Mouse (Mus musculus): ENCODE results near the gene Ccdc63. TPM values are rescaled to one million over a fixed set of nuclear protein-coding genes. Genes with fewer than 3 reads are reported as not detected.

Gene Ccdc63
- polyA plus RNA-seq (2014; fragmentation: Illumina TruSeq; extraction: RNeasy Lipid Tissue Mini Kit (QIAGEN cat#74804)), result not detected

DNA sequence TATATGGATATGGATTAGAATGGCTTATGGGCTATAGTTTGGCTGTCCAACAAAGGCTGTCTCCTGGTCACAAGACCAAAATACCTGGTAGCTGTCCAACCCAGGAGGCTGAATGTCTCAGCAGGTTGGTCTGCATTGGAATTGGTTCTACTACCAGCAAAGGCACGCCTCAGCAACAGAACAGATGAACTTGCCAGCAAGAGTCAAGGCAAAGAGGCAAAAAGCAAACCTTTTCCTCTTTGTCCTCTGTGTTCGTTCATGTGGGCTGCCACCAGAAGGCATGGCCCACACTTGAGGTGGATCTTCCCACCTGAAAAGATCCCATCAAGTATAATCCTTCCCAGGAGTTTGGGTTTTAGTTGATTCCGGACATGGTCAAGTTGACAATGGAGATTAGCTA, at the start of gene Ccdc63:
TSS of gene Ccdc63 (minus strand) at position 101 of the 400 bp plus-strand sequence.

DNA sequence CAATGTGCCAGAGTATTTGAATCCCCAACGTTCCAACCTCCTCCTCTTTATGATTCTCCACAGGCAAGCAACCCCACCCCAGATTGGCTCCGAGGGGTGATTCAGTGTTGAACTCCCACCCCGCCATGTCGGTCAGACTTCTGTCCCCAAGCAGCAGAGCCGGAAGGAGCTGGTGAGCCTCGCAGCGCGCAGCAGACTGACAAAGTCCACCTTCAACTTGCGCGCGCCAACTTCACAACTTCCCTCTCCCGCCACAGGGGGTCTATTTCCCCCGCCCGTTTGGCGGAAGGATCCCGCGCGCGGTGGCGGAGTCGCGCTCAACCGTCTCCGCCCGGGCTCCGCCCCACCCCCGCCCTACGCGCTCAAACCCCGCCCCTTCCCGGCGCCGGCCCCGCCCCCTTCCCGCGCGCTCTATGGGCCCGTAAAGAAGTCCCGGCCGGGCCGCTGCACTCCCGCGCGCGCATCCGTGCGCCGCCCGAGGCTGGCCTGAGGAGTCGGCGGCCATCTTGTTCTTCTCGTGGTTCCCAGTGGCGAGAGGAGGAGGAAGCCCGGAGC, 17.3 kb upstream of the Ccdc63 start, which contains the start of gene Ppp1cc:
TSS of gene Ppp1cc (plus strand) at position 452 of the 555 bp plus-strand sequence.

Other genes with a start within 250 kb of the Ccdc63 start
- gene Cux2, start 90.7 kb downstream of the Ccdc63 start, polyA plus RNA-seq (2014; fragmentation: Illumina TruSeq; extraction: RNeasy Lipid Tissue Mini Kit (QIAGEN cat#74804)), result 0.17 TPM
- gene Myl2, start 39.9 kb downstream of the Ccdc63 start, polyA plus RNA-seq (2014; fragmentation: Illumina TruSeq; extraction: RNeasy Lipid Tissue Mini Kit (QIAGEN cat#74804)), result not detected
- 470 TPM for gene Ppp1cc, start 17.5 kb upstream of the Ccdc63 start, polyA plus RNA-seq (2014; fragmentation: Illumina TruSeq; extraction: RNeasy Lipid Tissue Mini Kit (QIAGEN cat#74804))
- gene Hvcn1, start 66.0 kb upstream of the Ccdc63 start, polyA plus RNA-seq (2014; fragmentation: Illumina TruSeq; extraction: RNeasy Lipid Tissue Mini Kit (QIAGEN cat#74804)), result 1.1 TPM
- 2.5 TPM for gene Tctn1, start 123.6 kb upstream of the Ccdc63 start, polyA plus RNA-seq (2014; fragmentation: Illumina TruSeq; extraction: RNeasy Lipid Tissue Mini Kit (QIAGEN cat#74804))
- 35.9 TPM for gene Pptc7, start 143.5 kb upstream of the Ccdc63 start, polyA plus RNA-seq (2014; fragmentation: Illumina TruSeq; extraction: RNeasy Lipid Tissue Mini Kit (QIAGEN cat#74804))
- gene Rad9b, start 213.4 kb upstream of the Ccdc63 start, polyA plus RNA-seq (2014; fragmentation: Illumina TruSeq; extraction: RNeasy Lipid Tissue Mini Kit (QIAGEN cat#74804)), result 2.8 TPM
- 140 TPM for gene Vps29, start 213.5 kb upstream of the Ccdc63 start, polyA plus RNA-seq (2014; fragmentation: Illumina TruSeq; extraction: RNeasy Lipid Tissue Mini Kit (QIAGEN cat#74804))
- 20.9 TPM for gene Gpn3, start 231.1 kb upstream of the Ccdc63 start, polyA plus RNA-seq (2014; fragmentation: Illumina TruSeq; extraction: RNeasy Lipid Tissue Mini Kit (QIAGEN cat#74804))
- gene Fam216a, start 231.5 kb upstream of the Ccdc63 start, polyA plus RNA-seq (2014; fragmentation: Illumina TruSeq; extraction: RNeasy Lipid Tissue Mini Kit (QIAGEN cat#74804)), result 20.3 TPM